Mouse (Mus musculus): Measurements from ENCODE around the gene Rasl12. TPM values are rescaled to one million over a fixed set of nuclear protein-coding genes. Genes with fewer than 3 reads are reported as not detected.

Gene Rasl12
- polyA plus RNA-seq, 1 experiment from 2014 or later: 10.4 TPM

- H3K4me3 ChIP-seq (replicated peaks; ENCODE audit: low read depth, low read length): peak overlapping the region; percentile 34
- DNase-seq (ENCODE audit: low spot score): peak; percentile 42
- ATAC-seq (replicated peaks; ENCODE audit: low FRiP score, low read depth): peak; percentile 50
- peaks cover 8% of the 10 kb centered on the region; the same call in 1 of the 2 replicates for H3K27me3 ChIP-seq (ENCODE audit: insufficient read depth, low read length)
- 0 out of 2 replicates have a peak, but pooled peaks cover under 1% of the 10 kb centered on the region for H3K4me1 ChIP-seq (replicated peaks; ENCODE audit: insufficient read depth, low read length)
- H3K27ac ChIP-seq: no peak overlapping the region
- H3K4me2 ChIP-seq (ENCODE audit: low read length): peak overlapping the region; percentile 53
- H3K9me3 ChIP-seq (replicated peaks; ENCODE audit: low read length): no peaks in the 10 kb centered on the region
- peak overlapping the region; percentile 44; the same call in 1 of the 2 replicates for H3K9ac ChIP-seq (ENCODE audit: low read depth, low read length)
- 17% methylated on average over 96 of the region's 96 CpGs for WGBS
- TF ChIP-seq CTCF (IDR thresholded peaks at IDR 0.05; ENCODE audit: low read depth): no peak
- H3K36me3 ChIP-seq (ENCODE audit: insufficient read depth, low read length): no peaks in the 10 kb centered on the region
Observed at GRCm38 (mm10) chr9:65390752-65391612, 7.3 kb upstream of the Rasl12 start.

- no peaks in the 10 kb centered on the region for H3K36me3 ChIP-seq (ENCODE audit: insufficient read depth, low read length)
- DNase-seq (ENCODE audit: low spot score): no peak
- no peak for ATAC-seq (replicated peaks; ENCODE audit: low FRiP score, low read depth)
- H3K4me3 ChIP-seq (replicated peaks; ENCODE audit: low read depth, low read length): peak within 1 kb of the TSS; percentile 34
- H3K4me2 ChIP-seq (ENCODE audit: low read length): peak within 1 kb of the TSS; percentile 53
- peak within 1 kb of the TSS; percentile 44; the same call in 1 of the 2 replicates for H3K9ac ChIP-seq (ENCODE audit: low read depth, low read length)
- H3K9me3 ChIP-seq (replicated peaks; ENCODE audit: low read length): no peaks in the 10 kb centered on the region
- no peak for TF ChIP-seq CTCF (IDR thresholded peaks at IDR 0.05; ENCODE audit: low read depth)
- peaks cover 8% of the 10 kb centered on the region; the same call in 1 of the 2 replicates for H3K27me3 ChIP-seq (ENCODE audit: insufficient read depth, low read length)
- 28% methylated on average over 8 of the region's 8 CpGs for WGBS
- H3K27ac ChIP-seq: no peak within 1 kb of the TSS
- H3K4me1 ChIP-seq (replicated peaks; ENCODE audit: insufficient read depth, low read length): no peaks in the 10 kb centered on the region
Observed at GRCm38 (mm10) chr9:65391613-65391964, 6.7 kb upstream of the Rasl12 start, which contains the start of gene Kbtbd13. TSS of gene Kbtbd13 (minus strand) at chr9:65391652.

GRCm38 (mm10) chr9:65392638-65393364 lies 5.5 kb upstream of the Rasl12 start:
- H3K4me3 ChIP-seq (replicated peaks; ENCODE audit: low read depth, low read length): no peak overlapping the region
- no peaks in the 10 kb centered on the region for H3K36me3 ChIP-seq (ENCODE audit: insufficient read depth, low read length)
- ATAC-seq (replicated peaks; ENCODE audit: low FRiP score, low read depth) (0 out of 2 replicates have a peak, but pooled peaks have one; percentile 23), DNase-seq (ENCODE audit: low spot score) (peak; percentile 80)
- 20% methylated on average over 6 of the region's 6 CpGs for WGBS
- no peak overlapping the region for H3K9ac ChIP-seq (ENCODE audit: low read depth, low read length)
- H3K4me2 ChIP-seq (ENCODE audit: low read length): no peak overlapping the region
- peaks cover 8% of the 10 kb centered on the region; the same call in 1 of the 2 replicates for H3K27me3 ChIP-seq (ENCODE audit: insufficient read depth, low read length)
- TF ChIP-seq CTCF (IDR thresholded peaks at IDR 0.05; ENCODE audit: low read depth): peak; percentile 89
- H3K9me3 ChIP-seq (replicated peaks; ENCODE audit: low read length): no peaks in the 10 kb centered on the region
- no peak overlapping the region for H3K27ac ChIP-seq
- no peaks in the 10 kb centered on the region for H3K4me1 ChIP-seq (replicated peaks; ENCODE audit: insufficient read depth, low read length)

GRCm38 (mm10) chr9:65393606-65394005 lies 4.7 kb upstream of the Rasl12 start:
- no peak for ATAC-seq (replicated peaks; ENCODE audit: low FRiP score, low read depth)
- Histone ChIP-seq H3K4me3 (replicated peaks; ENCODE audit: low read depth, low read length) (no peak overlapping the region), H3K36me3 (ENCODE audit: insufficient read depth, low read length) (no peaks in the 10 kb centered on the region), H3K27ac (no peak overlapping the region), H3K9ac (ENCODE audit: low read depth, low read length) (no peak overlapping the region), H3K4me2 (ENCODE audit: low read length) (no peak overlapping the region), H3K4me1 (replicated peaks; ENCODE audit: insufficient read depth, low read length) (no peaks in the 10 kb centered on the region; the same call in 1 of the 2 replicates), H3K27me3 (ENCODE audit: insufficient read depth, low read length) (peaks cover 8% of the 10 kb centered on the region; the same call in 1 of the 2 replicates), H3K9me3 (replicated peaks; ENCODE audit: low read length) (no peaks in the 10 kb centered on the region)
- DNase-seq (ENCODE audit: low spot score): no peak
- 42% methylated on average over 2 of the region's 2 CpGs for WGBS
- no peak for TF ChIP-seq CTCF (IDR thresholded peaks at IDR 0.05; ENCODE audit: low read depth)

- no peaks in the 10 kb centered on the region for H3K9me3 ChIP-seq (replicated peaks; ENCODE audit: low read length)
- 53% methylated on average over 2 of the region's 2 CpGs for WGBS
- no peak overlapping the region for H3K27ac ChIP-seq
- DNase-seq (ENCODE audit: low spot score) (no peak), ATAC-seq (replicated peaks; ENCODE audit: low FRiP score, low read depth) (no peak)
- TF ChIP-seq CTCF (IDR thresholded peaks at IDR 0.05; ENCODE audit: low read depth): no peak
- no peak overlapping the region for H3K4me3 ChIP-seq (replicated peaks; ENCODE audit: low read depth, low read length)
- no peaks in the 10 kb centered on the region; the same call in 1 of the 2 replicates for H3K4me1 ChIP-seq (replicated peaks; ENCODE audit: insufficient read depth, low read length)
- H3K27me3 ChIP-seq (ENCODE audit: insufficient read depth, low read length): peaks cover 8% of the 10 kb centered on the region; the same call in 1 of the 2 replicates
- no peaks in the 10 kb centered on the region for H3K36me3 ChIP-seq (ENCODE audit: insufficient read depth, low read length)
- H3K9ac ChIP-seq (ENCODE audit: low read depth, low read length): no peak overlapping the region
- no peak overlapping the region for H3K4me2 ChIP-seq (ENCODE audit: low read length)
Observed at GRCm38 (mm10) chr9:65394360-65394759, 3.9 kb upstream of the Rasl12 start.

- no peak overlapping the region for H3K9ac ChIP-seq (ENCODE audit: low read depth, low read length)
- no peak overlapping the region for H3K4me2 ChIP-seq (ENCODE audit: low read length)
- no peaks in the 10 kb centered on the region; the same call in 1 of the 2 replicates for H3K4me1 ChIP-seq (replicated peaks; ENCODE audit: insufficient read depth, low read length)
- no peaks in the 10 kb centered on the region for H3K27me3 ChIP-seq (ENCODE audit: insufficient read depth, low read length)
- no peak for ATAC-seq (replicated peaks; ENCODE audit: low FRiP score, low read depth)
- no peak for DNase-seq (ENCODE audit: low spot score)
- no peaks in the 10 kb centered on the region for H3K36me3 ChIP-seq (ENCODE audit: insufficient read depth, low read length)
- H3K4me3 ChIP-seq (replicated peaks; ENCODE audit: low read depth, low read length): no peak overlapping the region
- 78% methylated on average over 6 of the region's 6 CpGs for WGBS
- no peak overlapping the region for H3K27ac ChIP-seq
- no peak for TF ChIP-seq CTCF (IDR thresholded peaks at IDR 0.05; ENCODE audit: low read depth)
- H3K9me3 ChIP-seq (replicated peaks; ENCODE audit: low read length): no peaks in the 10 kb centered on the region
Observed at GRCm38 (mm10) chr9:65399934-65400333, 1.6 kb downstream of the Rasl12 start.

Measured in kidney, postnatal 0 days (tissue).